Mouse (Mus musculus) erythroblast, embryonic 14.5 days (primary cell): ENCODE data around the gene D630003M21Rik.

Source experiments
- GATA1 ChIP-seq: IDR thresholded peaks from 2 replicates; pipeline ENCODE4 v1.6.1; 2012; ENCODE audit warnings: low read length, inconsistent platforms, mixed read lengths
- TAL1 ChIP-seq: IDR thresholded peaks from 3 replicates; pipeline ENCODE4 v1.6.1; 2012; ENCODE audit warnings: low read length, inconsistent platforms, mixed read lengths

DNA sequence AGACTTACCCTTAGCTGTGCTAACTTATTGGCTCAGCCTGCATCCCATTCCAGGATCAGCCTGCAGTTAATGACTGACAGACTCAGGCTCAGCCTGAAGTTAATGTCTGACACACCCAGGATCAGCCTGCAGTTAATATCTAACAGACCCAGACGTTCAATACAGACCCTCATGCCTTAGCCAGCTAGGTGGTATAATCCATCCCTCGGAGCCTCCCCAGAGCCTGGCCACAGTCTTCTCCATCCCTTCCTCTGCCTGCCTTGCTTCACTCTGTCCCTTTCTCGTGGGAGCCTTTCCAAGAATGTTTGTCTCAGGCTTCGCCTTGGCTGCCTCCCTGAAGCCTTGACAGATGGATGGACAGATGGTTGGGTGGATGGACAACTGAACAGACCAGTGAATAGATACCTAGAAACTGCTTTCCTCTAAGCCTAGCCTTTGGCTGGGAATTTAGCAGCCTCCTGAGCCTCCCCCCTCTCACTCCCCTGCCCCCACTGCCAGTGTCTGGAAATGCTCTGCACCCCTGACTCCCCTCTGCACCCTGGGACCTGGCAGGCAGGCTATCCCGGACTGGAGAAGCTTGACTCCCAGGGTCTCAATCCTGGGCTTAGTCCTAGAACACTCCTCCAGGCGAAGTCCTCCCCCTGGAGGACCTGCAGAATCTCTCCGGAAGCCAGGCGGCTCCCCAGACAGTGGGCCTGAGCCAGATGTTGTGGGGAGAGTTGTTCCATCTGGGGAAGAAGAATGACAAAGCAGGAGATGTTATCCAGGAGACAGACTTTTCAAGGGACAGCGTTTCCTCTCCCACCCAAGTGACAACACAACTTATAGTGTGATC, 13.5 kb downstream of the D630003M21Rik start:
- no peak for TF ChIP-seq GATA1
- TF ChIP-seq TAL1: no peak
